Mouse (Mus musculus) megakaryocyte, embryonic 14.5 days (primary cell): ENCODE results near the gene Klra4.

Source experiments
- FLI1 ChIP-seq: IDR thresholded peaks from 2 replicates; pipeline ENCODE4 v1.6.1; 2012; ENCODE audit warnings: low read length, inconsistent platforms, mixed read lengths
- GATA1 ChIP-seq: IDR thresholded peaks from 3 replicates; pipeline ENCODE4 v1.6.1; 2012; ENCODE audit warnings: mixed read lengths, low read length, inconsistent platforms, borderline replicate concordance

GRCm38 (mm10) chr6:130026854-130027253 lies 40.2 kb downstream of the Klra4 start, which contains the start of gene Klra6:
- no peak for TF ChIP-seq FLI1
- no peak for TF ChIP-seq GATA1
